Mouse (Mus musculus) heart, adult 2 months (tissue): ENCODE measurements around the gene Ndufs3.

ENCODE experiments used
- CTCF ChIP-seq: fragments of 200-600 bp; IDR thresholded peaks from 2 replicates; pipeline ENCODE4 v1.8.1; 2022; ENCODE audit warnings: antibody characterized with exemption, mild to moderate bottlenecking, moderate library complexity
- EP300 ChIP-seq: fragments of 200-500 bp; IDR thresholded peaks from 2 replicates; pipeline ENCODE4 v1.6.1; 2011; ENCODE audit warnings: low read depth, low read length, control low read depth; ENCODE audit not compliant: insufficient read depth
- POLR2A ChIP-seq: fragments of 200-500 bp; IDR thresholded peaks from 2 replicates; pipeline ENCODE4 v1.6.1; 2011; ENCODE audit warnings: mild to moderate bottlenecking, low read depth, low read length, control low read depth; ENCODE audit not compliant: insufficient read depth

GRCm38 (mm10) chr2:90846171-90846570 is 58.5 kb downstream of the Ndufs3 start:
- TF ChIP-seq EP300 (no peak), CTCF (no peak), POLR2A (no peak)
